Mouse (Mus musculus): ENCODE measurements around the gene Ctcfl. TPM values are rescaled to one million over a fixed set of nuclear protein-coding genes. Genes with fewer than 3 reads are reported as not detected.

Gene Ctcfl
- polyA plus RNA-seq, 1 experiment from 2014 or later: 0.15 TPM

DNA sequence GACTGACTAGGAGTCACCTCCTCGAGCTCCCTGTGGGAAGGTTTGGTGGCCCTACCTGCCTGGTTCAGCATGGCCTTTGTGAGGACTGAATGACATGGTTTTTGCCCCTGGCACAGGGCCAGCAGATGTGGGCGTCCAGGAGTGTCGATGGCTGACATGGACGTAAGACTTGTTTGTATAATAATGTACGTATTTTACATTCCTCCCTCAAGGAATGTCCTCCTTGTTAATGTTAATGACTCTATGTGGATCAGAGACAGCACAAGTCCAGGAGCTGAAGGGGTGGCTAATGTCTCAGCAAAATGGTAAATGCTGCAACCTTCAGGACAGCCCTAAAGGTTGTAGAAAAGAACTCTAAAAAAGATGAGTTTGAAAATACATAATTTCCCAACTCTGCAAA is 45.7 kb downstream of the Ctcfl start:
- Histone ChIP-seq H3K4me2 (replicated peaks) (no peak overlapping the region), H3K27ac (no peak overlapping the region), H3K9ac (replicated peaks) (no peak overlapping the region), H3K4me1 (replicated peaks) (no peaks in the 10 kb centered on the region), H3K36me3 (no peaks in the 10 kb centered on the region), H3K27me3 (no peaks in the 10 kb centered on the region), H3K9me3 (peaks cover 3% of the 10 kb centered on the region), H3K4me3 (replicated peaks) (no peak overlapping the region)
- WGBS: 77% methylated on average over 5 of the region's 5 CpGs
- no peak for ATAC-seq

DNA sequence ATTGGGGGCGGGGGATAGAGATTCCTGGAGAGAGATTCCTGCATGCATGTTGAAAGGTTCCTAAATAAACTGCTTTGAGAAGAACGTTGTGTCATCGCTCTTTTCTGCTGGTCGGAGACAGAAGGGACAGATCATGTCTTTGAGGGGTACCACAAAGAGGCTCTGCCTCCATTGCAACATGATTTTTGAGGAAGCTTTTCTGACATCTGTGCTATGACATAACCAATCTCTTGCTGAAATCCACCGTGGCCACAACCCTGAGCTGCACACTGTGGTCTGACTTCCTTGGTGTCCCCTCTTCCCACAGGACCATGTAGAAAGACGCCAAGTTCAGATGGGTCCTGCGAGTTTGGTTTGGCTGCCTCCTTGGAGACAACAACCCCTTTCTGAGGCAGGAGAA is 46.4 kb downstream of the Ctcfl start:
- no peaks in the 10 kb centered on the region for H3K4me1 ChIP-seq (replicated peaks)
- no peaks in the 10 kb centered on the region for H3K27me3 ChIP-seq
- 93% methylated on average over 7 of the region's 7 CpGs for WGBS
- no peaks in the 10 kb centered on the region for H3K36me3 ChIP-seq
- H3K27ac ChIP-seq: no peak overlapping the region
- no peak overlapping the region for H3K4me2 ChIP-seq (replicated peaks)
- H3K9me3 ChIP-seq: peaks cover 6% of the 10 kb centered on the region
- no peak overlapping the region for H3K9ac ChIP-seq (replicated peaks)
- no peak for ATAC-seq
- H3K4me3 ChIP-seq (replicated peaks): no peak overlapping the region

DNA sequence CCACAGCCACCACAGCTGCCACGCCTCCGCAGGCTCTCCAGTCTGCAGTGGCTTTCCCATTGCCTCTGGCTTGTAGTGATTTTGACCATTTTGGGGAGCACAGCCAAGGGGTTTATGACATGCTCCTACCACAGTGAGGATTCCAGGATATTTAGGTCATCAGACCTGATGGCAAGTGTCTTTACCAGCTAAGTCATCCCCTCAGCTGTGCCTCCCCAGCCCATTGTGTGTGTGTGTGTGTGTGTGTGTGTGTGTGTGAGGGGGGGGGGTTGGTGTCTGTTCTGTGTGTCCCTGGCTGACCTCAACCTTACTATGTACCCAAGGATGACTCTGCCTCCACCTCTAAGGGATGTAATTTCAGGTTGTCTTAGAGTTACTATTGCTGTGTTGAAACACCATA is 54.5 kb downstream of the Ctcfl start:
- no peak overlapping the region for H3K4me2 ChIP-seq (replicated peaks)
- no peak overlapping the region for H3K4me3 ChIP-seq (replicated peaks)
- peaks cover 3% of the 10 kb centered on the region; the same call in 1 of the 2 replicates for H3K9me3 ChIP-seq
- no peaks in the 10 kb centered on the region for H3K4me1 ChIP-seq (replicated peaks)
- no peak for ATAC-seq
- H3K9ac ChIP-seq (replicated peaks): no peak overlapping the region
- WGBS: 97% methylated on average over 2 of the region's 2 CpGs
- no peaks in the 10 kb centered on the region for H3K36me3 ChIP-seq
- no peaks in the 10 kb centered on the region for H3K27me3 ChIP-seq
- H3K27ac ChIP-seq: no peak overlapping the region

DNA sequence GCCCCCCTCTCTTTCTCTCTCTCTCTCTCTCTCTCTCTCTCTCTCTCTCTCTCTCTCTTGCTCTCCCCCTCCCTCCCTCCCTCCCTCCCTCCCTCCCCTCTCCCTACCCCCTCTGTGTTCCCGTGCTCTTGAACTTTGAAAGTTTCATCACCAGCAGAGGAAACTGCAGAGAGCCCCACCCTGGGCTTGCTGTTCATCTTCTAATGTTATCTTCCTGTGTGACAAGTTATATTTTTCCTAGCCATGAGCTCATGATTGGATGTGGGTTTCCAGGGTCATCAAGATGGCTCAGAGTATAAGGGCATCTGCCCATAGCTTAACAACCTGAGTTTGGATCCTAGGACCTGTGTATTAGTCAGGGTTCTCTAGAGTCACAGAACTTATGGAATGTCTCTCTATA is 56.1 kb downstream of the Ctcfl start:
- Histone ChIP-seq H3K27ac (no peak overlapping the region), H3K27me3 (no peaks in the 10 kb centered on the region), H3K9me3 (peaks cover under 1% of the 10 kb centered on the region; the same call in 1 of the 2 replicates), H3K4me3 (replicated peaks) (no peak overlapping the region), H3K4me1 (replicated peaks) (peaks cover 4% of the 10 kb centered on the region; the same call in 1 of the 2 replicates), H3K4me2 (replicated peaks) (no peak overlapping the region), H3K36me3 (no peaks in the 10 kb centered on the region), H3K9ac (replicated peaks) (no peak overlapping the region)
- 56% methylated on average over 1 of the region's 1 CpGs for WGBS
- no peak for ATAC-seq

DNA sequence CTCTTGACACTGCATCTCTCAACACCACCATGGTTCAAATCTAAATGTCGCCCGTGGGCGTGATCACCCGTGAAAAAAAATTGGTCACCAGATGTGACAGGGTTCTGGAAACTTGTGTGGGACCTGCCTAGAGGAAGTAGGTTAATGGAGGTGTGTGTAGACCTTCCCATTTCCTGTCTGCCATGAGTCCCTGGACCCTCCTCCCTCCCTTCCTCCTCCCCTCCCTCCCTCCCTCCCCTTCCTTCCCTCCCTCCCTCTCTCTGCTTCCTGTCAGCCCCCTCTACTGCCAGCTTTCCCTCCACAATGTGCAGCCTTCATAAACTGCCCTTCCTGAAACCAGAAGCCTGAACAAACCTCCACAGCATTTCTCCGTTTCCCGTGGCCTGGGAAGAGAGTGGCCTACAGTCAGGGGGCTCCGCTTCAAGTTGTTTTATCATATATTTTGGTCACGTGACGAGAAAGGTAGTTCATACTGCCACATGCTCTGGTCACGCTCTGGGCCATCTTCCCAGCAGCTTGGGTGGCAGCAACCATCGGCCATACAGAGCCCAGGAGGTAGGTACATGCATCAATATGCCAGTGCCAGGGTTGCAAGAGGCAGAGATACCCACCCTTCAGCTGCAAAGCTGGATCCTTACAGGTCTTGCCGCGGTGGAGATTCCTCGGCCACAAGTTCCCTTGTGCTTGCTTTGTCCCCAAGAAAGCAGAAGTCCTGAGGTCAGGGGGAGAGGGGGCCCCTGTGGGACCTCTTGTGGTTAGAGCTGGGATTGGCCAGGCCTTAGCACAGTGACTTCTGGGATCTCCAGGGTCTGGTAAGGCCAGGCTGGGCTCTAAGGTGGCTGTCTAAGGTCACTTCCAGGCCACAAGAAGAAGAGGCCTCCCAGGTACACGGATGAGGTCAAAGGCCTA is 57.6 kb downstream of the Ctcfl start:
- H3K9me3 ChIP-seq: no peaks in the 10 kb centered on the region
- no peak overlapping the region for H3K4me3 ChIP-seq (replicated peaks)
- peaks cover 8% of the 10 kb centered on the region; the same call in 1 of the 2 replicates for H3K4me1 ChIP-seq (replicated peaks)
- 79% methylated on average over 15 of the region's 15 CpGs for WGBS
- no peak overlapping the region for H3K9ac ChIP-seq (replicated peaks)
- no peaks in the 10 kb centered on the region for H3K36me3 ChIP-seq
- no peak overlapping the region for H3K27ac ChIP-seq
- no peak for ATAC-seq
- H3K4me2 ChIP-seq (replicated peaks): no peak overlapping the region
- H3K27me3 ChIP-seq: no peaks in the 10 kb centered on the region

DNA sequence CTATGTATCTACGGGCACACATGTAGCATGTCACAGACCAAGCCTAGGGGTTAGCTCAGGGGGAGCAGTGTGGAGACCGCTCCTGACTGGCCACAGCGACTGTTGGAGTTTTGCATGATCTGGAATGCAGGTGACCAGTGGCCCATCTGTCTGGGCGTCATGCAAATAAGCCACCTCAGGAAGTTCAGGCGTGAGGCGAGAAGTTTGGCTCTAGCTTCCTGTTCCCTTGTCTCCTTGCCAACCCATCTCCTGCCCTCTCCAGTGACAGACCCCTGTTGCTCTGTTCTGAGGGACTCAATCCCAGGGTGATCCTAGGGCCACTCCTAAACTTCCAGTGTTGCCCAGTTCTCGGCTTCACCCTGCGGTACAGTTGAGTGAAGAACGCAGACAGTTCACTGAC is 58.9 kb downstream of the Ctcfl start:
- H3K4me2 ChIP-seq (replicated peaks): no peak overlapping the region
- no peaks in the 10 kb centered on the region for H3K36me3 ChIP-seq
- H3K9ac ChIP-seq (replicated peaks): no peak overlapping the region
- WGBS: 91% methylated on average over 9 of the region's 9 CpGs
- H3K4me3 ChIP-seq (replicated peaks): no peak overlapping the region
- no peak overlapping the region for H3K27ac ChIP-seq
- H3K4me1 ChIP-seq (replicated peaks): peaks cover 8% of the 10 kb centered on the region; the same call in 1 of the 2 replicates
- H3K9me3 ChIP-seq: no peaks in the 10 kb centered on the region
- no peaks in the 10 kb centered on the region for H3K27me3 ChIP-seq
- no peak for ATAC-seq

DNA sequence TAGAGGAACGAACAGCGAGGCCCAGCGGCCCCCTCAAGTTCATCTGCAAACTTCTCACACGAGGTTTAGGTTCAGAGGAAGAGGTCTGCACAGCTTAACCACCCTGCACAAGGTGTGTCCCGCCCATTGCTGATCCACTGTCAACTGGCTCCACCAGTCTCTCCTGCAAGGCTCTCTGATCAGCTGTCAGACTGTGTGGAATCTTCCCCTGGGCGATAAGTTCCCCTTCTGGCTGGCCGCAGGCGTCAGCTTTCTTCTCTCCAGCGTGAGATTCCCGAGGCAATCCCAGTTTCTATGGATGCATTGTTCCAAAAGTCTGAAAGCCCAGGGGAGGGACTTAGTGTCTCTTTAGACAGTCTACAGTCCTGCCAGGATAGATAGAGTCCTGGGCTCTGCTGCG is 61.1 kb downstream of the Ctcfl start:
- H3K4me1 ChIP-seq (replicated peaks): peaks cover 8% of the 10 kb centered on the region; the same call in 1 of the 2 replicates
- H3K27ac ChIP-seq: no peak overlapping the region
- H3K4me2 ChIP-seq (replicated peaks): no peak overlapping the region
- 33% methylated on average over 11 of the region's 11 CpGs for WGBS
- no peak for ATAC-seq
- no peak overlapping the region for H3K4me3 ChIP-seq (replicated peaks)
- no peak overlapping the region for H3K9ac ChIP-seq (replicated peaks)
- H3K27me3 ChIP-seq: no peaks in the 10 kb centered on the region
- H3K9me3 ChIP-seq: no peaks in the 10 kb centered on the region
- H3K36me3 ChIP-seq: no peaks in the 10 kb centered on the region

DNA sequence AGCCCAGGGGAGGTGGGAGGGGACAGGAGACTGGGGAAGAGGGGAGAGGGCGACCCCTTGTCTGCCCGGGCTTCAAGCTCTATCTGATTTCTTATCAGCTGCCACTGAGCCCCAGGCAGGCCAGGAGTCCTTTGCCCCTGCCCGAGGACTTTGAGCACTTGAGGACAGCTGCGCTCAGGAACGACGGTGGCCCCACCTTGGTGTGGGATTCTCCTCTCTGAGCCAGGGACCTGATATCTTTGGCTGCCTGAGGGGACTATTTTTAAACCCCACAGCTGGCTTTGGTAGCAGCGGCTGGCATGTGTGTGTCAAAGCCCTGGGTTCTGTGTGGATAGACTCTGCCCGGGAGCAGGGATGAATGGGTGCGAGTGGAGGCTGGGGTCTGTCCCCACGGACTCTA is 61.7 kb downstream of the Ctcfl start:
- no peak for ATAC-seq
- Histone ChIP-seq H3K4me2 (replicated peaks) (no peak overlapping the region), H3K27ac (no peak overlapping the region), H3K9ac (replicated peaks) (no peak overlapping the region), H3K9me3 (no peaks in the 10 kb centered on the region), H3K27me3 (no peaks in the 10 kb centered on the region), H3K4me3 (replicated peaks) (no peak overlapping the region), H3K4me1 (replicated peaks) (peaks cover 8% of the 10 kb centered on the region; the same call in 1 of the 2 replicates), H3K36me3 (no peaks in the 10 kb centered on the region)
- WGBS: 70% methylated on average over 10 of the region's 10 CpGs

DNA sequence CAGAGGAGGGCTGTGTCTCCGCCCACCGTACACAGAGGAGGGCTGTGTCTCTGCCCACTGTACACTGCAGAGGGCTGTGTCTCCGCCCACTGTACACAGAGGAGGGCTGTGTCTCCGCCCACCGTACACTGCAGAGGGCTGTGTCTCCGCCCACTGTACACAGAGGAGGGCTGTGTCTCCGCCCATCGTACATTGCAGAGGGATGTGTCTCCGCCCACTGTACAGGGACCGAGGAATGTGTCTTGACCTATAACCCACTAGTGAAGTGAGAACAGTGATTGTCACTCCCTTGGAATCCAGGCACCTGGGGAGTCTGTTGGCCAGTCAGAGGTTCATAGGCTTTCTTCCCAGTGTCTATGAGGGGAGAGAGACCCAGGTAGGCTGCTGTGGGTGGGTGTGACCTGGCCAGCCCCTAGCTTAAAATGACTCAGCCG is 62.4 kb downstream of the Ctcfl start:
- Histone ChIP-seq H3K27ac (no peak overlapping the region), H3K27me3 (no peaks in the 10 kb centered on the region), H3K4me1 (replicated peaks) (peaks cover 8% of the 10 kb centered on the region; the same call in 1 of the 2 replicates), H3K9ac (replicated peaks) (no peak overlapping the region), H3K36me3 (no peaks in the 10 kb centered on the region), H3K4me2 (replicated peaks) (no peak overlapping the region), H3K9me3 (no peaks in the 10 kb centered on the region), H3K4me3 (replicated peaks) (no peak overlapping the region)
- 79% methylated on average over 11 of the region's 11 CpGs for WGBS
- no peak for ATAC-seq

DNA sequence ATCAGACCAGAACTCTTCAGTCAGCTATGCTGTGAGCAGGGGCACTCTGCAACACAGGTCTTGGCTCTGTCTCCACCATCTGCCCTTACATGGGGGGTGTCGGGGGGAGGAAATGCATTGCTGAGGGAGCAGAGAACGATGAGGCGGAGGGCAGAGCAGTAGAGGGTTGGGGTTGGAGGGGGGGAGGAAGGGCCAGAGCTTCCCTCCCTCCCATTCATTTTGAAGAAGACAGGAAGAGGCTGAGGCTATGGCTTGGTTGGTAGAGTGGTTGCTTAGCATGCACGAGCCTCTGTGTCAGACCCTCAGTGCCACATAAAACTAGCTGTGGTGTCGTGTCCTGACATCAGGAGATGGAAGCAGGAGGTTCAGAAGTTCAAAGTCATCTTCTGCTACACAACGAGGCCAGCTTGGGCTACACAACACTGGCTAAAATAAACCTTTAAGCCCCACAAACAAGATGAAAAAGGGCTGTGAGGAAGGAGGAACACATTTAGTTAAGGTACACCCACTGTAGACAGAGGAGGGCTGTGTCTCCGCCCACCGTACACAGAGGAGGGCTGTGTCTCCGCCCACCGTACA is 62.9 kb downstream of the Ctcfl start:
- WGBS: 84% methylated on average over 10 of the region's 10 CpGs
- H3K27ac ChIP-seq: no peak overlapping the region
- no peaks in the 10 kb centered on the region for H3K9me3 ChIP-seq
- H3K36me3 ChIP-seq: no peaks in the 10 kb centered on the region
- no peak overlapping the region for H3K4me2 ChIP-seq (replicated peaks)
- no peak overlapping the region for H3K4me3 ChIP-seq (replicated peaks)
- H3K27me3 ChIP-seq: no peaks in the 10 kb centered on the region
- peaks cover 8% of the 10 kb centered on the region; the same call in 1 of the 2 replicates for H3K4me1 ChIP-seq (replicated peaks)
- no peak overlapping the region for H3K9ac ChIP-seq (replicated peaks)
- no peak for ATAC-seq

DNA sequence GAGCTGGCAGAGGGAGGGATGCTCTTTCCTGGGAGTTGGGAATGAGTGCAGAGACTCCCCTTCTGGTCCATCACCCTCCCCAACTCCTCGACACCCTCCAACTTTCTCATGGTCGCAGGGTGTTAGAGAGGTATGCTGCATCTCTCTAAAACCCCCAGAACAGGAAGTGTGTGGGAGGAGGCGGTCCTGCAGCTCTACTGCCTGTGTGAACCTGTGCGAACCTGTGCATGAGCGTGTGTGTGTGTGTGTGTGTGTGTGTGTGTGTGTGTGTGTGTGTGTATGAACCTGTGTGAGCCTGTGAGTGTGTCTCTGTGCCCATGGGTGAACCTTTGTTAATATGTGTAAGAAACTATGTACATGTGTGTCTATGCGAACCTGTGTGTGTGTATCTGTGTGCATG is 65.5 kb downstream of the Ctcfl start:
- WGBS: 83% methylated on average over 6 of the region's 6 CpGs
- no peak for ATAC-seq

DNA sequence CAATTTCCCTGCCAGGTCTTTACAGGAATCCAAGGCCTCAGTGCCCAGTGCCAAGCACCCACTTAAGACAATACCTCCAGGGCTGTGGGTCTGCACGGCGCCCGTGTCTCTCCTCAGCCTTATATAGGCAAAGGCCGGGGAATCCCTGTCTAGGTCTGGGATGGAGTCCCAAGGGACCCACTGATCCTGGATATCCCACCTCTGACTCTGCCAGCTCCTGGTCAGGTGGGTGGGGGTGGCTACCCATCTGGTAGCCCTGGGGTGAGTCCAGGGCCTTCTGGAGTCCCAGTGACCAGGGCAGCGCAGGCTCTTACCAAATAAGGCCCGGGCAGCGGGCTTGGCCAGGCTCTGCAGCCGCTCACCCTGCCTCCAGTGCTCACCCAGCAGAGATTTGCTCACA is 66.4 kb downstream of the Ctcfl start:
- no peak for ATAC-seq
- no peaks in the 10 kb centered on the region for H3K36me3 ChIP-seq
- WGBS: 93% methylated on average over 8 of the region's 8 CpGs
- no peaks in the 10 kb centered on the region for H3K27me3 ChIP-seq
- peaks cover 8% of the 10 kb centered on the region for H3K4me1 ChIP-seq (replicated peaks)
- no peak overlapping the region for H3K27ac ChIP-seq
- no peaks in the 10 kb centered on the region for H3K9me3 ChIP-seq
- no peak overlapping the region for H3K9ac ChIP-seq (replicated peaks)
- H3K4me2 ChIP-seq (replicated peaks): no peak overlapping the region
- H3K4me3 ChIP-seq (replicated peaks): no peak overlapping the region

More for the DNA sequence above, 65.5 kb downstream of the Ctcfl start:
- no peaks in the 10 kb centered on the region for H3K36me3 ChIP-seq
- H3K27me3 ChIP-seq: no peaks in the 10 kb centered on the region
- no peak overlapping the region for H3K4me2 ChIP-seq (replicated peaks)
- no peak overlapping the region for H3K4me3 ChIP-seq (replicated peaks)
- no peaks in the 10 kb centered on the region for H3K9me3 ChIP-seq
- H3K9ac ChIP-seq (replicated peaks): no peak overlapping the region
- no peak overlapping the region for H3K27ac ChIP-seq
- H3K4me1 ChIP-seq (replicated peaks): peaks cover 14% of the 10 kb centered on the region

Measured in midbrain, embryonic 13.5 days (tissue).